Mouse (Mus musculus) neural tube, embryonic 10.5 days (tissue): Measurements from ENCODE around the gene Tsen34.
A peak's percentile ranks its signal among the peaks of the same experiment; 100 is the strongest.

Experiments
- DNase-seq: peaks from one replicate; pipeline ENCODE4 v3.0.0-alpha.2; 2017; ENCODE audit warnings: low spot score; ENCODE audit errors: extremely low spot score

The Tsen34 gene

GRCm38 (mm10) chr7:3692382-3692986, at the start of gene Tsen34:
Tsen34 (plus strand) TSS chr7:3692863.
- DNase-seq: no peak

GRCm38 (mm10) chr7:3643412-3643811, 49.3 kb upstream of the Tsen34 start:
- no peak for DNase-seq

GRCm38 (mm10) chr7:3643843-3644242, 48.8 kb upstream of the Tsen34 start:
- no peak for DNase-seq

GRCm38 (mm10) chr7:3644348-3644671, 48.4 kb upstream of the Tsen34 start:
- no peak for DNase-seq

GRCm38 (mm10) chr7:3644672-3645487, 47.8 kb upstream of the Tsen34 start, which contains the start of gene Cnot3:
Cnot3 (plus strand) TSS chr7:3645268.
- DNase-seq: peak; percentile 93

- no peak for DNase-seq
Observed at GRCm38 (mm10) chr7:3645488-3646025, 47.1 kb upstream of the Tsen34 start.

- no peak for DNase-seq
Observed at GRCm38 (mm10) chr7:3646188-3646587, 46.5 kb upstream of the Tsen34 start.

GRCm38 (mm10) chr7:3646641-3647040, 46.0 kb upstream of the Tsen34 start:
- no peak for DNase-seq

GRCm38 (mm10) chr7:3656966-3657365, 35.7 kb upstream of the Tsen34 start:
- DNase-seq: no peak

- DNase-seq: no peak
Observed at GRCm38 (mm10) chr7:3658578-3658977, 34.1 kb upstream of the Tsen34 start.

- DNase-seq: peak; percentile 52
Observed at GRCm38 (mm10) chr7:3664524-3665214, 28.0 kb upstream of the Tsen34 start.

- DNase-seq: peak; percentile 89
Observed at GRCm38 (mm10) chr7:3665215-3666114, 27.2 kb upstream of the Tsen34 start, which contains the start of gene Leng1. Leng1 (minus strand) TSS chr7:3665840.

GRCm38 (mm10) chr7:3666921-3667391, 25.7 kb upstream of the Tsen34 start:
- DNase-seq: no peak

GRCm38 (mm10) chr7:3674507-3675227, 18.0 kb upstream of the Tsen34 start:
- DNase-seq: peak; percentile 77

- DNase-seq: no peak
Observed at GRCm38 (mm10) chr7:3675228-3675548, 17.5 kb upstream of the Tsen34 start.

- no peak for DNase-seq
Observed at GRCm38 (mm10) chr7:3676371-3676770, 16.3 kb upstream of the Tsen34 start.

- DNase-seq: no peak
Observed at GRCm38 (mm10) chr7:3677342-3677741, 15.3 kb upstream of the Tsen34 start, which contains the start of gene Tmc4. Tmc4 (minus strand) TSS chr7:3677553.

- DNase-seq: no peak
Observed at GRCm38 (mm10) chr7:3683908-3684550, 8.6 kb upstream of the Tsen34 start.

GRCm38 (mm10) chr7:3684698-3685097, 8.0 kb upstream of the Tsen34 start:
- no peak for DNase-seq
